Mouse (Mus musculus) liver, embryonic 14.5 days (tissue): ENCODE measurements around the gene Cpox. TPM values are rescaled to one million over a fixed set of nuclear protein-coding genes. Genes with fewer than 3 reads are reported as not detected.
"Not testable (repeated sequence)": the region's sequence is repeated elsewhere in the genome, so short reads cannot be mapped to it uniquely, and the experiment has no call there.

Source experiments
- ATAC-seq: fragments of 200-750 bp; cut with Nextera tagmentation; 2 replicates; pipeline ENCODE4 v1.8.0; 2017; ENCODE audit warnings: moderate number of reproducible peaks, mild to moderate bottlenecking, moderate library complexity; ENCODE audit not compliant: insufficient read depth
- DNase-seq, 3 experiments: peaks; one replicate each; pipeline ENCODE4 v3.0.0-alpha.2; 2012 to 2013; ENCODE audit warnings: low read depth in 3 of 3, low spot score in 3 of 3
- H3K27ac ChIP-seq: fragments of 300-500 bp; sonication (generic); 2 replicates; pipeline ENCODE4 v1.5.1; 2014; ENCODE audit warnings: moderate library complexity, mild to moderate bottlenecking, control low read depth, inconsistent platforms
- H3K27me3 ChIP-seq: fragments of 300-500 bp; sonication (generic); 2 replicates; pipeline ENCODE4 v1.6.1; 2014; ENCODE audit warnings: mild to moderate bottlenecking, low read length, moderate library complexity; ENCODE audit not compliant: control insufficient read depth, insufficient read depth
- H3K36me3 ChIP-seq: fragments of 300-500 bp; sonication (generic); replicated peaks from 2 replicates; pipeline ENCODE4 v1.6.1; 2014; ENCODE audit warnings: low read depth; ENCODE audit not compliant: control insufficient read depth, insufficient read depth
- H3K4me1 ChIP-seq, 2 experiments: fragments of 200-500 bp in 1 of 2; fragments of 300-500 bp in 1 of 2; sonication (generic) in 1 of 2; replicated peaks; 2 replicates each; pipeline ENCODE4 v1.6.1; 2012 to 2014; ENCODE audit warnings: antibody characterized with exemption in 1 of 2, inconsistent platforms in 1 of 2, low read length in 1 of 2; ENCODE audit not compliant: control insufficient read depth in 2 of 2, insufficient read depth in 2 of 2
- H3K4me2 ChIP-seq: fragments of 300-500 bp; sonication (generic); 2 replicates; pipeline ENCODE4 v1.6.1; 2014; ENCODE audit warnings: low read depth, mild to moderate bottlenecking, control low read depth, moderate library complexity
- H3K4me3 ChIP-seq, 2 experiments: fragments of 200-500 bp in 1 of 2; fragments of 300-500 bp in 1 of 2; sonication (generic) in 1 of 2; 2 replicates each; pipeline ENCODE4 v1.5.1; 2012 to 2014; ENCODE audit warnings: low read depth in 2 of 2, low read length in 2 of 2, mild to moderate bottlenecking in 2 of 2, control low read depth in 1 of 2, inconsistent platforms in 1 of 2, moderate library complexity in 1 of 2; ENCODE audit not compliant: insufficient read depth in 1 of 2
- H3K9ac ChIP-seq: fragments of 300-500 bp; sonication (generic); replicated peaks from 2 replicates; pipeline ENCODE4 v1.6.1; 2014; ENCODE audit warnings: mild to moderate bottlenecking, control low read depth, moderate library complexity
- H3K9me3 ChIP-seq: fragments of 300-500 bp; sonication (generic); 2 replicates; pipeline ENCODE4 v1.6.1; 2016; ENCODE audit warnings: low read length, mixed read lengths; ENCODE audit not compliant: control insufficient read depth
- CTCF ChIP-seq: IDR thresholded peaks from 2 replicates; pipeline ENCODE4 v1.5.1; 2016; ENCODE audit warnings: antibody characterized with exemption, low read depth, control low read depth
- EP300 ChIP-seq: IDR thresholded peaks from 2 replicates; pipeline ENCODE4 v1.6.1; 2016; ENCODE audit warnings: antibody characterized with exemption, low read depth
- WGBS: fragments of 180-500 bp; shearing (Covaris S2); extraction: QIAGEN DNeasy Blood & Tissue Kit; methylation state at CpG from one replicate; pipeline ENCODE4 v1.1.7; 2014; ENCODE audit not compliant: insufficient replicate concordance; 5-methylcytosine and 5-hydroxymethylcytosine counted together
- polyA plus RNA-seq, 2 experiments: library from polyadenylated mRNA; depleted of rRNA in 1 of 2; stranded (reverse) in 1 of 2; unstranded in 1 of 2; fragments of >200 nt; fragmentation: Nextera tagmentation in 1 of 2; extraction: Ambion mirVana in 1 of 2; gene quantifications; 2 replicates each; pipeline versions ENCODE4 v1.2.1 to v1.2.3; 2012 to 2014

Cpox gene
- polyA plus RNA-seq, 2 experiments = 272 to 326 TPM

- DNase-seq (peak in 1 of 3 experiments; percentile 65), ATAC-seq (peak; percentile 69)
- H3K9me3 ChIP-seq = no peaks in the 10 kb centered on the region
- peak overlapping the region; percentile 55 for H3K9ac ChIP-seq
- H3K4me2 ChIP-seq = peak overlapping the region; percentile 81
- H3K36me3 ChIP-seq = no peaks in the 10 kb centered on the region
- 47% methylated on average over 6 of the region's 6 CpGs for WGBS
- peaks cover 63 to 67% of the 10 kb centered on the region in 2 experiments for H3K4me1 ChIP-seq
- peak overlapping the region; percentile 12 to 42; a peak in 3 of 4 replicates for H3K4me3 ChIP-seq
- TF ChIP-seq CTCF (peak; percentile 46), EP300 (peak; percentile 81)
- peak overlapping the region; percentile 92 for H3K27ac ChIP-seq
- no peaks in the 10 kb centered on the region for H3K27me3 ChIP-seq
Observed at GRCm38 (mm10) chr16:58658668-58659067, 11.4 kb upstream of the Cpox start.

DNA sequence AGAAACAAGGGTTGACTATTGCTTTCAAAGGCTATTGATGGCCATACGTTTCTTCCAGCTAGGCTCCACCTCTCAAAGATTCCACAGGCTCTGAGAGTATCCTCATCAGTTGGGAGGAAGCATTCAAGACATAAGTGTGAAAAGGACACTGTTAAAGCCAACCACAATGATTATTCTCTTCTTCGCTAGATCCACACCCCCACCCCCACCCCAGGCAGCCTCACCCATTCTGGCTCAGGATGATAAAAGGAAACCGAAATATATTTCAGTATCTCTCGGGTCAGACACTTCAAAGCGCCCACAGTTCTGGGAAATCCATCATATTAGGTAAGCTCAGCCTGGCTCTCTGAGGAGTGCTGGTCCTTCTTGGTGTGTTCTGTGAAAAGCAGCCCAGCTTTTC is 8.3 kb upstream of the Cpox start:
- TF ChIP-seq EP300 (peak; percentile 98), CTCF (no peak)
- H3K4me2 ChIP-seq = peak overlapping the region; percentile 81
- no peaks in the 10 kb centered on the region for H3K27me3 ChIP-seq
- no peaks in the 10 kb centered on the region for H3K36me3 ChIP-seq
- DNase-seq (peak; percentile 88 to 95 (median 88)), ATAC-seq (peak; percentile 92)
- WGBS = 8% methylated on average over 5 of the region's 5 CpGs
- H3K27ac ChIP-seq = peak overlapping the region; percentile 98
- H3K9me3 ChIP-seq = no peaks in the 10 kb centered on the region
- peak overlapping the region; percentile 38 to 40 for H3K4me3 ChIP-seq
- H3K4me1 ChIP-seq = peaks cover 82% of the 10 kb centered on the region in 2 experiments
- peak overlapping the region; percentile 77 for H3K9ac ChIP-seq

DNA sequence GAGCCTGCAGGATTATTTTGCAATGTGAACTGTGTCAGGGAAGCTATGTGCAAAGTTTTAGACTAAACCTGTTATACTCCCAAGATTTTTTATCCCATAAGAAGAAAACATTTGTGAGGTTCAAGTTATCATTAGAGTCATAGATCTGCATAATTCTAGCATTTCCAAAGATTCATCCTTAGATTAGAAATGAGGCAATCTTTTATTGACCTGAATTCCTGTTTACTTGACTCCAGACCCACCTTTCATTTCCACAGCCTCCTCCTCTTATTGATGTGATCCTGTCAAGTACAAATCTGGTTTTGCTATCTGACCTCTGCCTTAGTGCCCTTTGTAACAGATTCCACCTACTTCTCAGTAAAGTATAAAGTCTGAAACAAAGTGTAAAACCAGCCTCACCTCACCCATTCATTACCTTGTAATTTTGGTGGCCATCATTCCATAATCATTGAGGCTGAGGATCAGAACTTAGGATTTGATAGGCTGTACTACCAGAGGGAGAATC is 7.8 kb upstream of the Cpox start:
- peak overlapping the region; percentile 77 for H3K9ac ChIP-seq

DNA sequence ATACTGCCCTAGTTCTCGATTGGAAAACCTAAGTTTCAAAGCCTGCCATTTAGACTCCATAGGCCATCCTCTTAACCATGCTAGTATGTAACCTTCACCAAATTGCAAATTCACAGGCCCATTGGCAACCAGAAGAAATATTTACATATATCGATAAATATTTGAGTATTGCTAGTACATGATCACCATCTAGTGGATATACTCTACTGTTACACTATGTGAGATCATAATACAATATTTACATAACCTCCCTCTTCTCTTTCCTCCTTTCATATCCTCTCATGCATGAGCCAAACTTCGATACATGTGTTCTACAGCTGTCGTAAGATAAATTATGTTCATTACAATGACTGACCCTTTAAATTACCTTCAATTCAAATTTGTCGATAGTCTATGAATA is 7.1 kb upstream of the Cpox start:
- no peaks in the 10 kb centered on the region for H3K36me3 ChIP-seq
- H3K9ac ChIP-seq = peak overlapping the region; percentile 77
- TF ChIP-seq EP300 = peak; percentile 60; the same call in 1 of the 2 replicates
- TF ChIP-seq CTCF = peak; percentile 66
- peak overlapping the region; percentile 81 for H3K4me2 ChIP-seq
- DNase-seq = peak in 2 of 3 experiments; percentile 56 to 77
- H3K4me1 ChIP-seq = peaks cover 84 to 86% of the 10 kb centered on the region in 2 experiments
- peak overlapping the region; percentile 98 for H3K27ac ChIP-seq
- ATAC-seq = peak; percentile 10; the same call in 1 of the 2 replicates
- WGBS = 41% methylated on average over 5 of the region's 5 CpGs
- H3K9me3 ChIP-seq = no peaks in the 10 kb centered on the region
- H3K4me3 ChIP-seq = no peak overlapping the region
- no peaks in the 10 kb centered on the region for H3K27me3 ChIP-seq

More for the DNA sequence above, 7.8 kb upstream of the Cpox start:
- H3K9me3 ChIP-seq = no peaks in the 10 kb centered on the region
- H3K27me3 ChIP-seq = no peaks in the 10 kb centered on the region
- no peak for TF ChIP-seq CTCF
- TF ChIP-seq EP300 = no peak
- peak overlapping the region; percentile 98 for H3K27ac ChIP-seq
- DNase-seq = no peak
- H3K4me1 ChIP-seq = peaks cover 86% of the 10 kb centered on the region in 2 experiments
- H3K36me3 ChIP-seq = no peaks in the 10 kb centered on the region
- peak overlapping the region; percentile 38 to 40 for H3K4me3 ChIP-seq
- H3K4me2 ChIP-seq = peak overlapping the region; percentile 81
- ATAC-seq = peak; percentile 11; the same call in 1 of the 2 replicates

GRCm38 (mm10) chr16:58663816-58664215 is 6.3 kb upstream of the Cpox start:
- TF ChIP-seq EP300 (no peak), CTCF (no peak)
- Histone ChIP-seq H3K4me3 (no peak overlapping the region), H3K27ac (peak overlapping the region; percentile 98), H3K4me1 (peaks cover 81 to 83% of the 10 kb centered on the region in 2 experiments), H3K9ac (peak overlapping the region; percentile 12; the same call in 1 of the 2 replicates), H3K27me3 (no peaks in the 10 kb centered on the region), H3K36me3 (no peaks in the 10 kb centered on the region), H3K9me3 (no peaks in the 10 kb centered on the region), H3K4me2 (no peak overlapping the region)
- DNase-seq (no peak), ATAC-seq (no peak)
- 77% methylated on average over 2 of the region's 2 CpGs for WGBS

GRCm38 (mm10) chr16:58665137-58665536 is 5.0 kb upstream of the Cpox start:
- not testable (repeated sequence) for H3K4me2 ChIP-seq, H3K9ac ChIP-seq, DNase-seq, ATAC-seq, H3K9me3 ChIP-seq, H3K4me3 ChIP-seq, H3K36me3 ChIP-seq, H3K27me3 ChIP-seq
- peaks cover 76 to 78% of the 10 kb centered on the region in 2 experiments for H3K4me1 ChIP-seq
- peak overlapping the region; percentile 68 for H3K27ac ChIP-seq

DNA sequence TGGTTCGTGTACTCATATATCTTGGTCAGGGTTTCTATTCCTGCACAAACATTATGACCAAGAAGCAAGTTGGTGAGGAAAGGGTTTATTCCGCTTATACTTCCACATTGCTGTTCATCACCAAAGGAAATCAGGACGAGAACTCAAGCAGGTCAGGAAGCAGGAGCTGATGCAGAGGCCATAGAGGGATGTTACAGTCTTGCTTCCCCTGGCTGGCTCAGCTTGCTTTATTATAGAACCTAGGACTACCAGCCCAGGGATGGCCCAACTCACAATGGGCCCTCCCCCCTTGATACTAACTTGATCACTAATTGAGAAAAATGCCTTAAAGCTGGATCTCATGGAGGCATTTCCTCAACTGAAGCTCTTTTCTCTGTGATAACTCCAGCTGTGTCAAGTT is 3.4 kb upstream of the Cpox start:
- DNase-seq = not testable (repeated sequence)
- peak overlapping the region; percentile 59 for H3K27ac ChIP-seq

More for the DNA sequence above, 3.4 kb upstream of the Cpox start:
- WGBS = 82% methylated on average over 3 of the region's 3 CpGs
- H3K9ac ChIP-seq, H3K4me3 ChIP-seq, H3K9me3 ChIP-seq, H3K36me3 ChIP-seq, H3K27me3 ChIP-seq, ATAC-seq, H3K4me2 ChIP-seq: not testable (repeated sequence)
- peaks cover 60 to 63% of the 10 kb centered on the region in 2 experiments for H3K4me1 ChIP-seq
